Mouse (Mus musculus) hindbrain, postnatal 0 days (tissue): ENCODE measurements around the gene Hao1. TPM values are rescaled to one million over a fixed set of nuclear protein-coding genes. Genes with fewer than 3 reads are reported as not detected.
A peak's percentile ranks its signal among the peaks of the same experiment; 100 is the strongest.

Source experiments
- ATAC-seq: fragments of 200-750 bp; cut with Nextera tagmentation; 2 replicates; pipeline ENCODE4 v1.8.0; 2017; ENCODE audit warnings: mild to moderate bottlenecking, moderate TSS enrichment, moderate library complexity
- DNase-seq: peaks from one replicate; pipeline ENCODE4 v3.0.0-alpha.2; 2015; ENCODE audit warnings: low spot score
- H3K27ac ChIP-seq: fragments of 300-500 bp; sonication (generic); 2 replicates; pipeline ENCODE4 v1.5.1; 2014; ENCODE audit warnings: mild to moderate bottlenecking
- H3K27me3 ChIP-seq: fragments of 300-500 bp; sonication (generic); 2 replicates; pipeline ENCODE4 v1.6.1; 2014; ENCODE audit warnings: low read length, mixed read lengths; ENCODE audit not compliant: insufficient read depth
- H3K36me3 ChIP-seq: fragments of 300-500 bp; sonication (generic); 2 replicates; pipeline ENCODE4 v1.6.1; 2014; ENCODE audit warnings: low read length, mixed read lengths; ENCODE audit not compliant: insufficient read depth
- H3K4me1 ChIP-seq: fragments of 300-500 bp; sonication (generic); 2 replicates; pipeline ENCODE4 v1.6.1; 2014; ENCODE audit warnings: antibody characterized with exemption, low read length, mixed read lengths; ENCODE audit not compliant: insufficient read depth
- H3K4me2 ChIP-seq: fragments of 300-500 bp; sonication (generic); 2 replicates; pipeline ENCODE4 v1.6.1; 2014; ENCODE audit warnings: low read depth, mild to moderate bottlenecking, low read length, moderate library complexity, mixed read lengths
- H3K4me3 ChIP-seq: fragments of 300-500 bp; sonication (generic); 2 replicates; pipeline ENCODE4 v1.5.1; 2014; ENCODE audit warnings: low read length
- H3K9ac ChIP-seq: fragments of 300-500 bp; sonication (generic); replicated peaks from 2 replicates; pipeline ENCODE4 v1.6.1; 2014; ENCODE audit warnings: mild to moderate bottlenecking, low read length, moderate library complexity, mixed read lengths
- H3K9me3 ChIP-seq: fragments of 300-500 bp; sonication (generic); 2 replicates; pipeline ENCODE4 v1.6.1; 2016; ENCODE audit warnings: low read length, mixed read lengths
- CTCF ChIP-seq: IDR thresholded peaks from 2 replicates; pipeline ENCODE4 v1.5.1; 2016; ENCODE audit warnings: antibody characterized with exemption, control low read depth, low read depth
- whole genome bisulfite sequencing: fragments of 180-500 bp; shearing (Covaris S2); extraction: QIAGEN DNeasy Blood & Tissue Kit; methylation state at CpG from one replicate; pipeline ENCODE4 v1.1.7; 2014; 5-methylcytosine and 5-hydroxymethylcytosine counted together
- polyA plus RNA-seq: library from polyadenylated mRNA; unstranded; fragments of >200 nt; fragmentation: Nextera tagmentation; extraction: Ambion mirVana; gene quantifications from 2 replicates; pipeline ENCODE4 v1.2.1, GENCODE M21; 2015
- total RNA-seq: library from RNA; depleted of rRNA; stranded (reverse); fragments of >200 nt; gene quantifications from 2 replicates; pipeline ENCODE4 v1.2.3, GENCODE M21; 2014; rRNA removed

Hao1 gene
- total and polyA plus RNA-seq, 2 experiments from 2014 or later = 0.09 TPM; not detected in 1

- ATAC-seq (no peak), DNase-seq (no peak)
- Histone ChIP-seq H3K36me3 (no peaks in the 10 kb centered on the region), H3K4me2 (no peak overlapping the region), H3K27me3 (no peaks in the 10 kb centered on the region), H3K4me1 (no peaks in the 10 kb centered on the region), H3K27ac (no peak overlapping the region), H3K9me3 (no peaks in the 10 kb centered on the region), H3K4me3 (no peak overlapping the region), H3K9ac (no peak overlapping the region)
- no peak for TF ChIP-seq CTCF
- WGBS = 95% methylated on average over 6 of the region's 6 CpGs
Observed at GRCm38 (mm10) chr2:134481174-134481573, 73.0 kb downstream of the Hao1 start.

DNA sequence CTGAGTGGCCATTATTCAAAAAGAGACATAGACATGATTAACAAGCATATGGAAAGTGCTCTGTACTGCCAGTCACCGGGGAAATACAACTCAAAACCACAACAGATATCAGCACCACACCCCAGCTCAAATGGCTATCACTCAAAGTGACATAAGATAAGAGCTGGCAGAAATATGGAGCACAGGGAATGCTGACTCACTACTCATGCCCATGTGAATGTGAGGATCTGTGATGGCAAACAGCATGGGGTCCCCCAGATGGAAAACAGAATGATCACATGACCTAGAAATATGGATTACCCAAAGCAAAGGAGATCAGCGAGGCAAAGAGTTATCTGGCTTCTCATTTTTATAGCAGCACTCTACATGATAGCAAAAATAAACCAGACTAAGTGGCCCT lies 89.0 kb downstream of the Hao1 start:
- DNase-seq = no peak
- no peak for ATAC-seq
- 90% methylated on average over 2 of the region's 2 CpGs for WGBS

GRCm38 (mm10) chr2:134462321-134462720 lies 91.8 kb downstream of the Hao1 start:
- no peaks in the 10 kb centered on the region for H3K9me3 ChIP-seq
- no peak overlapping the region for H3K4me2 ChIP-seq
- 88% methylated on average over 6 of the region's 6 CpGs for WGBS
- DNase-seq = no peak
- no peak for TF ChIP-seq CTCF
- H3K4me3 ChIP-seq = no peak overlapping the region
- H3K4me1 ChIP-seq = no peaks in the 10 kb centered on the region
- H3K9ac ChIP-seq = no peak overlapping the region
- no peaks in the 10 kb centered on the region for H3K36me3 ChIP-seq
- H3K27ac ChIP-seq = no peak overlapping the region
- no peaks in the 10 kb centered on the region for H3K27me3 ChIP-seq
- no peak for ATAC-seq

More for the DNA sequence above, 89.0 kb downstream of the Hao1 start:
- H3K27ac ChIP-seq = no peak overlapping the region
- H3K9ac ChIP-seq = no peak overlapping the region
- H3K9me3 ChIP-seq = no peaks in the 10 kb centered on the region
- H3K36me3 ChIP-seq = no peaks in the 10 kb centered on the region
- no peak for TF ChIP-seq CTCF
- H3K27me3 ChIP-seq = no peaks in the 10 kb centered on the region
- H3K4me3 ChIP-seq = no peak overlapping the region
- H3K4me2 ChIP-seq = no peak overlapping the region
- H3K4me1 ChIP-seq = no peaks in the 10 kb centered on the region

- Histone ChIP-seq H3K9me3 (no peaks in the 10 kb centered on the region), H3K4me1 (peaks cover 5% of the 10 kb centered on the region), H3K4me3 (no peak overlapping the region), H3K4me2 (no peak overlapping the region), H3K27me3 (no peaks in the 10 kb centered on the region), H3K36me3 (no peaks in the 10 kb centered on the region), H3K9ac (no peak overlapping the region), H3K27ac (no peak overlapping the region)
- no peak for TF ChIP-seq CTCF
- DNase-seq = no peak
- ATAC-seq = no peak
- 78% methylated on average over 5 of the region's 5 CpGs for WGBS
Observed at GRCm38 (mm10) chr2:134460831-134461230, 93.3 kb downstream of the Hao1 start.

- H3K4me3 ChIP-seq = 0 out of 2 replicates have a peak overlapping the region, but pooled peaks have one; percentile 14
- peaks cover 5% of the 10 kb centered on the region for H3K4me1 ChIP-seq
- no peaks in the 10 kb centered on the region for H3K36me3 ChIP-seq
- H3K9me3 ChIP-seq = no peaks in the 10 kb centered on the region
- H3K4me2 ChIP-seq = peak overlapping the region; percentile 50
- ATAC-seq (peak; percentile 49; the same call in 1 of the 2 replicates), DNase-seq (peak; percentile 51)
- no peak for TF ChIP-seq CTCF
- H3K27ac ChIP-seq = peak overlapping the region; percentile 20; the same call in 1 of the 2 replicates
- H3K27me3 ChIP-seq = no peaks in the 10 kb centered on the region
- WGBS = 5% methylated on average over 7 of the region's 7 CpGs
- H3K9ac ChIP-seq = no peak overlapping the region
Observed at GRCm38 (mm10) chr2:134456065-134456505, 98.1 kb downstream of the Hao1 start.

DNA sequence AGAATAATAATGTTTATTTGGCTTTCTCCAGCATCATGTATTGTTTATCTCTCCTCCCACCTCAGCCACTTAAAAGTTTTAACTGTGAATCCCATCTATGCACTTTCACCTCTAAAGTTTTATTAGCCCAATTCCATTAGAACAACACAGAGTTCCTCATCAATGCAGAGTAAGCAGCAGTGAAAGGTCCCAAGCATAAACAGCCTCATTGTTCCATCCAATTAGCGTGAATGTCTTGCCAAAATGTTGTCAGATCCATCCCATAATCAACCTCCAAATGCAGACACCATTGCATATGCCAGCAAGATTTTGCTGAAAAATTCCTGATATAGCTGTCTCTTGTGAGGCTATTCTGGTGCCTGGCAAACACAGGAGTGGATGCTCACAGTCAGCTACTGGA lies 101.4 kb downstream of the Hao1 start:
- Histone ChIP-seq H3K9me3 (no peaks in the 10 kb centered on the region), H3K9ac (no peak overlapping the region), H3K4me3 (no peak overlapping the region), H3K4me1 (peaks cover 5% of the 10 kb centered on the region), H3K27me3 (no peaks in the 10 kb centered on the region), H3K36me3 (no peaks in the 10 kb centered on the region), H3K27ac (no peak overlapping the region), H3K4me2 (no peak overlapping the region)
- DNase-seq = no peak
- no peak for ATAC-seq
- no peak for TF ChIP-seq CTCF
- WGBS = 68% methylated on average over 1 of the region's 1 CpGs

DNA sequence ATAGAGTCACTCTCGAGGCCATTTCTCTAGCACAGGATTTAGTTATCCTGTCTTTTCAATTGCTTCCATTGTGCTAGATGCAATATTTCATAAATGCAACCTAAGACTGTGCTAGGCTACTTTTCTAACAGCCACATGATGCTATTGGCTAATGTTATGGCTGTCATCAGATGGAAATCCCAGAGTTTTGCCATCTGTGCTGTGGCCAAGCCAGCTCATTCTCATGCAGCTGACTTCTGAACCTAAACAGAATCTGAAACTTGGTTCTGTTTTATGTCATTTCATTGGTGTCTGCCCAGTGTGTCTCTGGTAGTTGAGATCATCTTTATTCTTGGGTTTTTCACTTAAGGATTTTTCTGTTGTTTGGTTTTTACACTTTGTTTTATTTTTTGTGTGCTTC lies 103.2 kb downstream of the Hao1 start:
- TF ChIP-seq CTCF = no peak
- Histone ChIP-seq H3K4me1 (peaks cover 1% of the 10 kb centered on the region; the same call in 1 of the 2 replicates), H3K9ac (no peak overlapping the region), H3K9me3 (no peaks in the 10 kb centered on the region), H3K4me3 (no peak overlapping the region), H3K27ac (no peak overlapping the region), H3K27me3 (no peaks in the 10 kb centered on the region), H3K36me3 (no peaks in the 10 kb centered on the region), H3K4me2 (no peak overlapping the region)
- ATAC-seq = no peak
- WGBS = 84% methylated on average over 1 of the region's 1 CpGs
- DNase-seq = no peak

Other genes starting within 250 kb of the Hao1 start
- gene Tmx4, start 89.8 kb upstream of the Hao1 start, total RNA-seq = 116 and 123 TPM in 2 replicates
- 77.4 and 81.3 TPM in 2 replicates for gene Tmx4, start 89.8 kb upstream of the Hao1 start, polyA plus RNA-seq
- gene Plcb1, start 231.7 kb upstream of the Hao1 start, total RNA-seq = 46.8 and 48.8 TPM in 2 replicates
- gene Plcb1, start 231.7 kb upstream of the Hao1 start, polyA plus RNA-seq = 47.4 and 51.5 TPM in 2 replicates